Mouse (Mus musculus) lung, embryonic 16.5 days (tissue): ENCODE results near the gene Tsc1. TPM values are rescaled to one million over a fixed set of nuclear protein-coding genes. Genes with fewer than 3 reads are reported as not detected.

ENCODE experiments used
- ATAC-seq: fragments of 200-750 bp; cut with Nextera tagmentation; 2 replicates; pipeline ENCODE4 v1.8.0; 2017; ENCODE audit warnings: low read depth, mild to moderate bottlenecking, moderate library complexity
- H3K27ac ChIP-seq: fragments of 300-500 bp; sonication (generic); 2 replicates; pipeline ENCODE4 v1.5.1; 2014; ENCODE audit warnings: mild to moderate bottlenecking, control low read depth, low read length
- H3K27me3 ChIP-seq: fragments of 300-500 bp; sonication (generic); 2 replicates; pipeline ENCODE4 v1.6.1; 2014; ENCODE audit warnings: low read depth, low read length, mixed read lengths; ENCODE audit not compliant: control insufficient read depth, insufficient read depth
- H3K36me3 ChIP-seq: fragments of 300-500 bp; sonication (generic); 2 replicates; pipeline ENCODE4 v1.6.1; 2014; ENCODE audit warnings: low read length; ENCODE audit not compliant: control insufficient read depth, insufficient read depth
- H3K4me1 ChIP-seq: fragments of 300-500 bp; sonication (generic); replicated peaks from 2 replicates; pipeline ENCODE4 v1.6.1; 2014; ENCODE audit warnings: low read length, mixed read lengths; ENCODE audit not compliant: control insufficient read depth, insufficient read depth
- H3K4me2 ChIP-seq: fragments of 300-500 bp; sonication (generic); 2 replicates; pipeline ENCODE4 v1.6.1; 2014; ENCODE audit warnings: low read depth, low read length, control low read depth
- H3K4me3 ChIP-seq: fragments of 300-500 bp; sonication (generic); 2 replicates; pipeline ENCODE4 v1.5.1; 2014; ENCODE audit warnings: mild to moderate bottlenecking, low read length, control low read depth
- H3K9ac ChIP-seq: fragments of 300-500 bp; sonication (generic); 2 replicates; pipeline ENCODE4 v1.6.1; 2014; ENCODE audit warnings: low read length, control low read depth
- H3K9me3 ChIP-seq: fragments of 300-500 bp; sonication (generic); 2 replicates; pipeline ENCODE4 v1.6.1; 2016; ENCODE audit warnings: low read length; ENCODE audit not compliant: control insufficient read depth
- WGBS: fragments of 180-500 bp; shearing (Covaris S2); extraction: QIAGEN DNeasy Blood & Tissue Kit; methylation state at CpG from one replicate; pipeline ENCODE4 v1.1.7; 2014; 5-methylcytosine and 5-hydroxymethylcytosine counted together
- polyA plus RNA-seq: library from polyadenylated mRNA; unstranded; fragments of >200 nt; fragmentation: Nextera tagmentation; extraction: Ambion mirVana; gene quantifications from 2 replicates; pipeline ENCODE4 v1.2.1, GENCODE M21; 2015

Gene Tsc1
- polyA plus RNA-seq, 1 experiment from 2014 or later = 16.5 TPM

GRCm38 (mm10) chr2:28612436-28613063 is 28.5 kb upstream of the Tsc1 start:
- WGBS = 71% methylated on average over 10 of the region's 10 CpGs
- no peak overlapping the region for H3K4me2 ChIP-seq
- no peaks in the 10 kb centered on the region for H3K27me3 ChIP-seq
- no peaks in the 10 kb centered on the region for H3K36me3 ChIP-seq
- no peak overlapping the region for H3K27ac ChIP-seq
- no peak for ATAC-seq
- H3K4me3 ChIP-seq = no peak overlapping the region
- no peaks in the 10 kb centered on the region for H3K9me3 ChIP-seq
- H3K4me1 ChIP-seq = no peaks in the 10 kb centered on the region
- H3K9ac ChIP-seq = no peak overlapping the region

DNA sequence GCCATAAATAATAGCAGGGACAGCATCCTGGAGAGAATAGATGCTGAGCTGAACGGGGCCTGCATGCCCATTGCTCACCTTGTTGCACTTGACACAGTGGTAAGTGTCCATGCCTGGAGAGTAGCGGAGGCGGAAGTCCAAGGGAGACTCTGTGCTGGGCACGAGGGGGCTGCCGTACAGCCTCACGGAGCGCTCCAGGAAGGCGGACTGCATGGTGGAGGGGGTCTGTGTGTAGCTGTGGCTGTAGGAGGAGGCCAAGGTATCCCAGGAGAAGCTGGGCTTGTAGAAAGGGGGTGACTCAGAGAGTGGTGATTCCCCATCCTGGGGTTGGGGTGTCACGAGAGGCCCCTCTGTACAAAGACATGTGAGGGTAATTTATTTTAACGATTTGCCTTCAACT is 27.4 kb upstream of the Tsc1 start:
- no peak for ATAC-seq
- Histone ChIP-seq H3K4me3 (no peak overlapping the region), H3K27ac (no peak overlapping the region), H3K27me3 (no peaks in the 10 kb centered on the region), H3K36me3 (no peaks in the 10 kb centered on the region), H3K9me3 (no peaks in the 10 kb centered on the region), H3K4me1 (no peaks in the 10 kb centered on the region), H3K9ac (no peak overlapping the region), H3K4me2 (no peak overlapping the region)
- 88% methylated on average over 10 of the region's 10 CpGs for WGBS

- no peak for ATAC-seq
- Histone ChIP-seq H3K27ac (no peak overlapping the region), H3K27me3 (peaks cover 8% of the 10 kb centered on the region), H3K4me2 (no peak overlapping the region), H3K4me1 (no peaks in the 10 kb centered on the region), H3K9ac (no peak overlapping the region), H3K36me3 (no peaks in the 10 kb centered on the region), H3K4me3 (no peak overlapping the region), H3K9me3 (no peaks in the 10 kb centered on the region)
- 30% methylated on average over 5 of the region's 5 CpGs for WGBS
These were observed 24.7 kb upstream of the Tsc1 start for GRCm38 (mm10) chr2:28616358-28616757.

- WGBS = 68% methylated on average over 9 of the region's 9 CpGs
- no peaks in the 10 kb centered on the region for H3K4me1 ChIP-seq
- H3K27ac ChIP-seq = no peak overlapping the region
- H3K4me3 ChIP-seq = no peak overlapping the region
- no peaks in the 10 kb centered on the region for H3K36me3 ChIP-seq
- H3K4me2 ChIP-seq = no peak overlapping the region
- ATAC-seq = no peak
- no peaks in the 10 kb centered on the region for H3K9me3 ChIP-seq
- peaks cover 13% of the 10 kb centered on the region for H3K27me3 ChIP-seq
- no peak overlapping the region for H3K9ac ChIP-seq
These were observed 24.2 kb upstream of the Tsc1 start for GRCm38 (mm10) chr2:28616874-28617273.

DNA sequence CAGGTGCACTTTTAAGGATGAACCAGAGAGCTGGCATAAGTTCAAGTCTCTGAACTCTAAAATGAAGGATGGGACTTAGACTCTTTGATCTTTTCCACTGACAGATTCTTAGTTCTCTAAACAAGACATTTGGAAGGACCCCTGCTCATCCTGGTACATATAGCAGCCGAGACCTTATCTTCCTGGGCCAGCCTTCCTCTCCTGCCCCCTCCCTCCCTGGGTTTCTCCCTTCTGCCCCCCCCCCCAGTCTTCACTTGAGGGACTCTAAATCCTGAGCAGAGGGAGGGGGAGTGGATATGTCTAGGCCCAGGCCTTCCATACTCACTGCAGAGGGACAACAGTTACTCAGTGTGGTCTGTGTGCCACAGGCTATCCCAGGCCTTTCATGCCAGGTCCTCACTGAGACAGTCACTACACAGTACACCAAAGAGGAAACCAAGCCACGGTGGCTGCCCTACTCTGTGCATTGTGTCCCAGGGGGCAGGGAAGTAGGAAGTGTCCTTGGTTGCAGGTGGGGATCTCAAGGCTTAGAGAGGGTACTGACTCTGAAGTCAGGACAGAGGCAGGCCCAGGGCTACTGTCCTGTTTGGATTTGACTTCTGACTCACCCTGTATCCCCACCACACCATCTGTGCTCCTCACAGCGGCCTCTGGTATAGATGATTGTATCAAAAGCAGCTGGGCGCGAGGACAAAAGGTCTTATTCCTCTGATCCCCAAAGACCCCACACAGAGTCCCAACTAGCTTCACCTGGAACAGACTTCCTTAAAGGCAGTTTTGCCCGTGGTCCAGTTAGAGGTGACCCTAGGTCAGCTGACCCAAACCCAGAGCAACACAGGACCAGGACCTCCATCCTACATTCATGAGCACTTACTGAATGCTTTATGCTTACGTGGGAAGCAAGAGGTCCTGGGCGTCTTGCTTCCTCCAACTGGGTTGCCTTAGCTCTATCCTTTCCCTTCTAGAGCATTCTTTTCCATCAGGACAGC is 23.2 kb upstream of the Tsc1 start:
- H3K27me3 ChIP-seq = peaks cover 14% of the 10 kb centered on the region
- no peak overlapping the region for H3K4me2 ChIP-seq
- no peaks in the 10 kb centered on the region for H3K36me3 ChIP-seq
- H3K27ac ChIP-seq = no peak overlapping the region
- no peaks in the 10 kb centered on the region for H3K9me3 ChIP-seq
- no peak for ATAC-seq
- H3K4me1 ChIP-seq = no peaks in the 10 kb centered on the region
- 65% methylated on average over 8 of the region's 8 CpGs for WGBS
- H3K9ac ChIP-seq = no peak overlapping the region
- no peak overlapping the region for H3K4me3 ChIP-seq

DNA sequence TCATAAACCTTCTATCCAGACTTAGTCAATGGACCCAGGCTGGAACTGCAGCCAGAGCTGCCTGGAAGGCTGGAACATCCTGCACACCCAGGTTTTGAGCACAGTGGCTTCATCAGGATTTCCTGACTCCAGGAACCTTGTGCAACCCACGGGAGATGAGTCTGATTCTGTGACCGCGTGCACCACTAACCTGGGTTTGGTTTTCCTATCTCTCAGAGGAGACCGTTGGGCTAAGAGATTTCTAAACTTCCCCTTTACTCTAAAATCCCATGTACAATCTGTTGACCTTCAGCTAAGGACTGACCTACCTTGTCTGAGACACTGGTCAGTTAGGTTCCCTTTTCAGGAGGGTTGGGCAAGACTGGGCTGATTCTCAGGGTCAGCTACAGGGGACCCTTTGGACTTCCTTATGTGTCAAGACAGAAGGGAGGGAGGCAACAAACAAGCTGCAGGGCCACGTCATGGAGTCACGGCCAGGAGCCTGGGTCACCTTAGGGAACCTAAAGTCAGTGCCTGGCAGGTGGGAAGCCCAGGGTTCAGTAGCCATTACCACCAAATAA is 22.2 kb upstream of the Tsc1 start:
- no peak overlapping the region for H3K4me2 ChIP-seq
- no peaks in the 10 kb centered on the region for H3K9me3 ChIP-seq
- WGBS = 78% methylated on average over 6 of the region's 6 CpGs
- H3K4me1 ChIP-seq = no peaks in the 10 kb centered on the region
- H3K4me3 ChIP-seq = no peak overlapping the region
- peaks cover 14% of the 10 kb centered on the region for H3K27me3 ChIP-seq
- no peak overlapping the region for H3K27ac ChIP-seq
- no peak overlapping the region for H3K9ac ChIP-seq
- ATAC-seq = no peak
- H3K36me3 ChIP-seq = no peaks in the 10 kb centered on the region

GRCm38 (mm10) chr2:28619369-28619768 is 21.7 kb upstream of the Tsc1 start:
- H3K27ac ChIP-seq = no peak overlapping the region
- H3K4me3 ChIP-seq = no peak overlapping the region
- no peaks in the 10 kb centered on the region for H3K4me1 ChIP-seq
- ATAC-seq = no peak
- H3K9me3 ChIP-seq = no peaks in the 10 kb centered on the region
- H3K36me3 ChIP-seq = no peaks in the 10 kb centered on the region
- no peak overlapping the region for H3K4me2 ChIP-seq
- WGBS = 80% methylated on average over 6 of the region's 6 CpGs
- no peak overlapping the region for H3K9ac ChIP-seq
- H3K27me3 ChIP-seq = peaks cover 14% of the 10 kb centered on the region

DNA sequence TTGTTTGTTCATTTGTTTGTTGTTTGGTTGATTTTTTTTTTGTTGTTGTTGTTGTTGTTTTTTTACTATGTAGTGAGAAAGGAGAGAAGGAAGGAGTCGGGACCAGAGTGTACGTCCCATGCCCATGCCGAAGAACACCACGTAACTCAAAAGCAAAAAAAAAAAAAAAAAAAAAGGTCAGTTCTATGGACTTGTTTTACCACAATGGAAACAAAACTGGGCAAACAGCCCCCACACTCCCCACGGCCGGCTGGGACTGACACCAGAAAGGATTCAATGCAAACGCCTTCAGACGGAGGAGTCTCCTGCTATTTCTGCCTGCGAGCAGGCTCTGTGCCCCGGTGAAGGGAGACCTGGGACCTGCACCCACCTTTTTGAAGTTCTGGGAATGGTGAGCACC is 20.5 kb upstream of the Tsc1 start:
- ATAC-seq = no peak
- Histone ChIP-seq H3K27ac (no peak overlapping the region), H3K4me1 (no peaks in the 10 kb centered on the region), H3K27me3 (peaks cover 14% of the 10 kb centered on the region), H3K4me2 (no peak overlapping the region), H3K9ac (no peak overlapping the region), H3K4me3 (no peak overlapping the region), H3K9me3 (no peaks in the 10 kb centered on the region), H3K36me3 (no peaks in the 10 kb centered on the region)
- WGBS = 62% methylated on average over 10 of the region's 10 CpGs

DNA sequence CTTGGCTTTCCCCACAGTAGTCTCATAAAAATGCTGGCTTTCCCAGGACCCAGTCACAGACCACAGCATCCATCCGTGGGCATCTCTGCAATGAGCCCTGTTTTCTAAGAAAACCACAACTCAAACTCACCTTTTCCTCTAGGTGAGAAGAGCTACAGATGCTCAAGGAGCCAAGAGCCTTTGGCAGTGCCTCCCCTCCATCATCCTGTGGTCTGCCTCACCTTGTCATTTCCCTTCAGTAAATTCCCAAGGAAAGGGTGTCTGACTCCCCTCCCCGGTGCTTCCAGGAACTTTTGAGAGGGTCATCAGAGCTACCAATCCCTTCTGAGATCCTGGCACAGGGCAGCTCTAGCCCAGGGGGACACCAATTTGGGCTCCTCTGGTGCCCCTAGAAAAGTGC is 19.9 kb upstream of the Tsc1 start:
- Histone ChIP-seq H3K27me3 (peaks cover 14% of the 10 kb centered on the region), H3K36me3 (no peaks in the 10 kb centered on the region), H3K4me1 (no peaks in the 10 kb centered on the region), H3K9ac (no peak overlapping the region), H3K9me3 (no peaks in the 10 kb centered on the region), H3K4me3 (no peak overlapping the region), H3K4me2 (no peak overlapping the region), H3K27ac (no peak overlapping the region)
- no peak for ATAC-seq
- 17% methylated on average over 2 of the region's 2 CpGs for WGBS
